Mouse (Mus musculus): ENCODE results near the gene Tnr.
A peak's percentile ranks its signal among the peaks of the same experiment; 100 is the strongest.
"Not testable (repeated sequence)": the region's sequence is repeated elsewhere in the genome, so short reads cannot be mapped to it uniquely, and the experiment has no call there.

Gene Tnr

GRCm38 (mm10) chr1:159932598-159932997 is 409.0 kb downstream of the Tnr start:
- DNase-seq (ENCODE audit: low read depth, low spot score), result peak; percentile 32

- no peak for DNase-seq (ENCODE audit: low read depth, low spot score)
These were observed 414.9 kb downstream of the Tnr start for GRCm38 (mm10) chr1:159938449-159938848.

GRCm38 (mm10) chr1:159939335-159939734 is 415.8 kb downstream of the Tnr start:
- no peak for DNase-seq (ENCODE audit: low read depth, low spot score)

- no peak for DNase-seq (ENCODE audit: low read depth, low spot score)
These were observed 430.0 kb downstream of the Tnr start for GRCm38 (mm10) chr1:159953526-159953925.

GRCm38 (mm10) chr1:159963351-159963750 is 439.8 kb downstream of the Tnr start:
- DNase-seq (ENCODE audit: low read depth, low spot score), result no peak

GRCm38 (mm10) chr1:159966286-159966685 is 442.7 kb downstream of the Tnr start:
- not testable (repeated sequence) for DNase-seq (ENCODE audit: low read depth, low spot score)

- DNase-seq (ENCODE audit: low read depth, low spot score), result peak; percentile 80
These were observed 444.8 kb downstream of the Tnr start for GRCm38 (mm10) chr1:159968395-159968794.

GRCm38 (mm10) chr1:159977786-159978185 is 454.2 kb downstream of the Tnr start:
- DNase-seq (ENCODE audit: low read depth, low spot score), result peak; percentile 77

GRCm38 (mm10) chr1:159979096-159979495 is 455.5 kb downstream of the Tnr start:
- peak; percentile 27 for DNase-seq (ENCODE audit: low read depth, low spot score)

GRCm38 (mm10) chr1:159980355-159980754 is 456.8 kb downstream of the Tnr start:
- peak; percentile 14 for DNase-seq (ENCODE audit: low read depth, low spot score)

Data from 3T3-L1 (cell line).